Mouse (Mus musculus): Measurements from ENCODE around the gene Slc43a2. TPM values are rescaled to one million over a fixed set of nuclear protein-coding genes. Genes with fewer than 3 reads are reported as not detected.

The Slc43a2 gene
- polyA plus RNA-seq, 1 experiment from 2014 or later, result 6.3 TPM

DNA sequence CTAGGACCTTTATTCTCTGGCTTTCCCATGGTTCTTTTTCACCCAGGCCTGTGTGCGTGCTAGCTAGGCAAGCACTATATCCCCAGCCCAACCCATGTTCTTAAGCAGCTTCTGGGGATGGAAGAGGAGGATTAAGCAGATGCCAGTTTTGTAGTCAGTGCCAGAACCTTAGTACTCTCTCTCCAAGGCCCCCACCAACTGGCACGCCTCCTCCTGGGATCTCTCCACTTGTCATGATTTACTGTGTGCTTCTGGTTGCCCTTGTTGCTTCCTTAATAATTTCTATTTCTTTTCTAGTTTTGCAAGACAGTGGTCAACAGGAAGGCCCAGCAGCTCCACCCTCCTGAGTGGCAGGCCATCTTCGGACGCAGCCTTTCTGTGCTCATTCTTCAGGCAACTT, 94.3 kb downstream of the Slc43a2 start:
- ATAC-seq (ENCODE audit: insufficient number of reproducible peaks, insufficient read depth, low FRiP score, low TSS enrichment), result no peak
- peaks cover 42% of the 10 kb centered on the region for H3K36me3 ChIP-seq

More for the DNA sequence above, 94.3 kb downstream of the Slc43a2 start:
- H3K9me3 ChIP-seq, result no peaks in the 10 kb centered on the region
- WGBS, result 92% methylated on average over 4 of the region's 4 CpGs
- no peak overlapping the region for H3K4me2 ChIP-seq (replicated peaks)
- H3K27me3 ChIP-seq, result no peaks in the 10 kb centered on the region
- no peak overlapping the region for H3K9ac ChIP-seq
- peaks cover 5% of the 10 kb centered on the region; the same call in 1 of the 2 replicates for H3K4me1 ChIP-seq
- no peak overlapping the region for H3K27ac ChIP-seq
- H3K4me3 ChIP-seq, result no peak overlapping the region

Small RNA genes within 50 kb of the gene (microRNA-seq; reads per million reads assigned to microRNA genes)
- not detected for gene Mir3971

Other genes starting within 250 kb of the Slc43a2 start
- gene Rpa1, start 183.4 kb upstream of the Slc43a2 start, polyA plus RNA-seq (2016; fragmentation: Nextera tagmentation; extraction: Ambion mirVana), result 138 and 143 TPM in 2 replicates
- 18.5 and 21.4 TPM in 2 replicates for gene Smyd4, start 183.3 kb upstream of the Slc43a2 start, polyA plus RNA-seq (2016; fragmentation: Nextera tagmentation; extraction: Ambion mirVana)
- 224 and 237 TPM in 2 replicates for gene Serpinf1, start 109.0 kb upstream of the Slc43a2 start, polyA plus RNA-seq (2016; fragmentation: Nextera tagmentation; extraction: Ambion mirVana)
- 0.08 and 0.14 TPM in 2 replicates for gene Serpinf2, start 92.1 kb upstream of the Slc43a2 start, polyA plus RNA-seq (2016; fragmentation: Nextera tagmentation; extraction: Ambion mirVana)
- gene Wdr81, start 77.0 kb upstream of the Slc43a2 start, polyA plus RNA-seq (2016; fragmentation: Nextera tagmentation; extraction: Ambion mirVana), result 7.0 and 7.1 TPM in 2 replicates
- 26.6 and 28.7 TPM in 2 replicates for gene Tlcd2, start 70.0 kb upstream of the Slc43a2 start, polyA plus RNA-seq (2016; fragmentation: Nextera tagmentation; extraction: Ambion mirVana)
- gene Prpf8, start 44.9 kb upstream of the Slc43a2 start, polyA plus RNA-seq (2016; fragmentation: Nextera tagmentation; extraction: Ambion mirVana), result 74.2 and 76.5 TPM in 2 replicates
- gene Rilp, start 21.6 kb upstream of the Slc43a2 start, polyA plus RNA-seq (2016; fragmentation: Nextera tagmentation; extraction: Ambion mirVana), result 0.31 and 0.75 TPM in 2 replicates
- gene Scarf1, start 18.2 kb upstream of the Slc43a2 start, polyA plus RNA-seq (2016; fragmentation: Nextera tagmentation; extraction: Ambion mirVana), result 6.5 and 7.0 TPM in 2 replicates
- gene Pitpna, start 56.4 kb downstream of the Slc43a2 start, polyA plus RNA-seq (2016; fragmentation: Nextera tagmentation; extraction: Ambion mirVana), result 96.0 TPM in 2 replicates
- gene Inpp5k, start 99.3 kb downstream of the Slc43a2 start, polyA plus RNA-seq (2016; fragmentation: Nextera tagmentation; extraction: Ambion mirVana), result 19.8 and 20.8 TPM in 2 replicates
- gene Myo1c, start 118.8 kb downstream of the Slc43a2 start, polyA plus RNA-seq (2016; fragmentation: Nextera tagmentation; extraction: Ambion mirVana), result 28.0 and 31.0 TPM in 2 replicates
- gene Crk, start 147.6 kb downstream of the Slc43a2 start, polyA plus RNA-seq (2016; fragmentation: Nextera tagmentation; extraction: Ambion mirVana), result 135 and 142 TPM in 2 replicates
- gene Ywhae, start 201.2 kb downstream of the Slc43a2 start, polyA plus RNA-seq (2016; fragmentation: Nextera tagmentation; extraction: Ambion mirVana), result 1,049 and 1,107 TPM in 2 replicates

Measured in embryonic facial prominence, embryonic 12.5 days (tissue).